Mouse (Mus musculus) heart, postnatal 14 days (tissue): ENCODE data around the gene Atp4b. TPM values are rescaled to one million over a fixed set of nuclear protein-coding genes. Genes with fewer than 3 reads are reported as not detected.
A peak's percentile ranks its signal among the peaks of the same experiment; 100 is the strongest.

Experiments
- DNase-seq, 2 experiments: peaks; one replicate each; pipeline ENCODE4 v3.0.0; 2021 to 2022
- intact Hi-C: fragments of 180-260 bp; cut with DNase I; formaldehyde crosslinking; loops from one replicate; pipeline ENCODE4 v1.15.1; 2025
- total RNA-seq, 2 experiments: library from RNA; stranded (reverse); gene quantifications; 2 replicates each; pipeline ENCODE4 v1.2.3; 2021

The Atp4b gene
- total RNA-seq, 2 experiments from 2014 or later = not detected

GRCm38 (mm10) chr8:13387728-13388127 lies 8.9 kb downstream of the Atp4b start:
- no peak for DNase-seq
- intact Hi-C loops = no loop called here

- intact Hi-C loops = no loop called here
- no peak for DNase-seq
Measured at GRCm38 (mm10) chr8:13386366-13386765, 10.3 kb downstream of the Atp4b start.

GRCm38 (mm10) chr8:13382999-13383398 lies 13.6 kb downstream of the Atp4b start:
- DNase-seq = no peak
- intact Hi-C loops = no loop called here

DNA sequence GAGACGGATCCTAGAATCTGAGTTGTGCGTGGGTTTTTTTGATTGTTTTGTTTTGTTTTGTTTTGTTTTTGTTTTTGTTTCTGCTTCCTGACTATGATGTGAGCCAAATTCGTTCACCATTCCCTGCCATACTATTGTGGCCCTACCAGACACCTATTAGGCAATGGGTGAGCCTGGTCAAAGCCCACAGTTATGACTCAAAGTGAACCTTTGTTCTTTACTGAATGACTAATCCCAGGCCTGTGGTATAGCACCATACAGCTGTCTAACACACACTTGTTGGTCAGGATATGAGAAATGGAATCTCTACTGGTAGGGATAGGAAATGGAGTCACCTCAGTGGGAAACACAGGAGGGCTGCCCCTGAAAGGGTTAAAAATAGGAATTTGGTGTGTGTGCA lies 14.1 kb downstream of the Atp4b start:
- DNase-seq = no peak
- intact Hi-C loops = no loop called here

GRCm38 (mm10) chr8:13381630-13382029 lies 15.0 kb downstream of the Atp4b start:
- intact Hi-C loops = no loop called here
- DNase-seq = no peak

DNA sequence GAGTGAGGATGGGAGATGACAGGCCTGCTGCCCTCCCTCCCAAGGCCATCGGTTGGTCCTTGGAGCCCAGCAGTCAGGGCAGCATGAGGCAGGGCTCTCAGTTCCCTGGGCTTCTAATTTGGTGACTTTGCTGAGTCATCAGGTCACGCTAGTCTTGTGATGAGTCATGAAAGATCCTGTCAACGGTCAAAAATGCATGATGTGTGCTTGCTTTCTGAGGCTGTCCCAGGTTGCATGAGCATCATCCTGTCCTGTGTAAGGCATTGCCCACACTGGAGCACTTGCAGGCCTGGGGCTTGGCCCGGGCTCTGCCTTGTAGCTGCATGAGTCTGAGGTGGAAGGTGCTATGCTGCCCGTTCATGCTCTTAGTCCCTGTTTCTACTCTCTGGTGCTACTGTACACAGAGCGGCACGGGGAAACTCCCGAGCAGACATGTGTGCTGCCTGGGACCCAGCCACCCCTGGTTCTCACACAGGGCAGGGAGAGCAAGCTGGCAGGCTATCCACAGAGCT lies 23.4 kb downstream of the Atp4b start:
- DNase-seq = no peak
- intact Hi-C loops = no loop called here

DNA sequence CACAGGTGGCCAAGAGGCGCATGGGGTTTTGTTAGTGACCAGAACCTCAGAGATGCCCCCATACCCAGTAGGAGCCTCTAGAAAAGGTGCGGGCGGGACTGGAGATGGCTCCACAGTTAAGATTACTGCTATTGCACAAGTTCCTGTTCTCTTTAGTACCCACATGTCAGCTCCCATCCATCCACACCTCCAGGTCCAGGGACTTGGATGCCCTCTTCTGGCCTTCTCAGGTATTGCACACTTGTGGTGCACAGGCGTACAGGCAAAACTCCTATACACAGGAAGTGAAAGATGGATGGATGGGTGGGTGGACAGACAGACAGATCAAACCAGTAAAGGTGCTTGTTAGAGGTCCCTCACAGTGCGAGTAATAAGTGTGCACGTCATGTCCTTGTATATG lies 34.8 kb downstream of the Atp4b start:
- DNase-seq = no peak
- intact Hi-C loops = no loop called here

GRCm38 (mm10) chr8:13360213-13360612 lies 36.4 kb downstream of the Atp4b start:
- no peak for DNase-seq
- intact Hi-C loops = no loop called here

- intact Hi-C loops = no loop called here
- no peak for DNase-seq
Measured at GRCm38 (mm10) chr8:13356681-13357080, 39.9 kb downstream of the Atp4b start.

DNA sequence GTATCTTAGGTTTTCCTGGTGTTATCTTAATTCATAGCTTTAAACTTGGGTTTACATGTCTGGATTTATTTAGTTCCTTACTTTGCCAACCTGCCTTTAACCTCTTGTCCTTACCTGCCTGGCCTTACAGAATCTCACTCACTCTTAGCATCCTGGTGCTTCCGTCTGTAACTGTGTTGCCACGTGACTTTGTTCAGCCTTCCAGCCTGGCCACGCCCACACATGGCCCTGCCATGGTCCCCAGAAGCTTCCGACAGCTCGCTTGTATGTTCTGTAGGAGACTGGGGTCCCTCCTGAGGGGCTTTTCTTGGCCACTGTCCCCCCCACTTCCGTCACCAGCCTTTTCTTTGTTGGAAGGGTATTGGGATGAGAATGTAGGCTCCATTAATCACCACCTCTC lies 40.4 kb downstream of the Atp4b start:
- intact Hi-C loops = no loop called here
- no peak for DNase-seq

DNA sequence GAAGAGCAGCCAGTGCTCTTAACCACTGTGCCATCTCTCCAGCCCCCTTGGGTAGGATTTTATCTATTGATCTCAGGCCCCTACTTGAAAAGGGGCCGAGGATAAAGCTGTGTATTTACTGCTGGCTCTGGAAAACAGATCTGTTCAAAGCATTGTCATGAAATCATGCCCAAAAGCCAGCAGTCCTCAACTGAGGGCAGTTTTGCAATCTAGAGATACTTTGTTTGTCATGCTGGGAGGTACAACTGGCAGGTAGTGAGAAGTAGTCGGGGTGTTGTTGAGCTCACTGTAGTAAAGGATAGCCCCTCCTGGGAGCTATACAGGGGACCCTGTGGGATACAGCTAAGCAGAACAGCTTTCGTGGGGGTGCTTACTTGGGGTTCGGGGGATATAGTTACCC lies 42.7 kb downstream of the Atp4b start:
- intact Hi-C loops = no loop called here
- no peak for DNase-seq

DNA sequence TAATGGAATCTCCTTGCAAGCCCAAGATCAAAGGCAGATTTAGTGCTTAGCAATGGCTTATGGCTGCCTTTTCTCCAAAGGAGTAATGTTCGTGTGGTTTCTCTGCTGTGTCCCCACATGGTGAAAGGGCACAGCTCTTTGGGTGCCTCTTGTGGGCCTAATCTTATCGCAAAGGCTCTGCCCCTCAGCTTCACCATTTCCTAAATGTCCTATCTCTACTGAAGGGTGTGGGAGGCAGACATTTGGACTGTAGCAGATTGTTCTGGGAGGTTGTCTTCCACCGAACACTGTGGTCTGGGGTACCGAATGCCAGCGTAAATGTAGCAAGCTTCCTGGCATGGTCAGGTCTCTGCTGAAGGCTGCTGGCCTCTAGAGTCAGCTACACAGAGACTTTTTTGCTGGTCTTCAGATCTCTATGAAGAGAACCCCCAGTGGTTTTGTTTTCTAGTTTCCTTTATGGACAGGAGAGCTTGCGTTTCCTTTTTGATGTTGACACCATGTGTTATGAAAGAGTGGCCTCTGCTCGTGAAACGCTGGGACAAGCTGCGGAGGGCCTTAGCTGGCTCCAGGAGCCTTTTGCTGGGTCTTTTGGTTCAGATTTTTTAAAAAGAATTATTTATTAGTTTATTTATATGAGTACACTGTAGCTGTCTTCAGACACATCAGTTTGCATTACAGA lies 43.3 kb downstream of the Atp4b start:
- DNase-seq = no peak
- intact Hi-C loops = no loop called here

GRCm38 (mm10) chr8:13352601-13353000 lies 44.0 kb downstream of the Atp4b start:
- DNase-seq = no peak
- intact Hi-C loops = no loop called here

DNA sequence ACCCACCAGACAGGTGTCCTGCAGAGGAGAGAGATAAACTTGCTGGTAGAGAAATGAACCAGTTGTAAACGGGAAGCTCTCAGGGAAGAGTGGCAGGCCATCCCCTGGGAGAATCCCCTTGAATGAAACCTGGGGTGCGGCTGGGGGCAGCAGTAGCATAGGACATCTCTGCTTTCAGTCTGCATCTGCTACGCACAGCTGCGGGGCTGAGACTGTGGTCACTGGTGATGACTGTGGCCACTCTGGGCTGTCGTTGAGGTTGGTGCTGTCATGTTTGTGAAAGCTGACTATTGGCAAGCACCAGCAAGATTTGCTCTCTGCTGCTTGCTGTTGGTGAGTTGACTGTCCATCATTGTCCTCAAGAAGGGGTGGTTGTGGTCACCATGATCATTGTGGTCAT lies 45.0 kb downstream of the Atp4b start:
- intact Hi-C loops = no loop called here
- DNase-seq = no peak

GRCm38 (mm10) chr8:13350052-13350451 lies 46.6 kb downstream of the Atp4b start:
- DNase-seq = peak; percentile 30 to 53
- intact Hi-C loops = no loop called here

GRCm38 (mm10) chr8:13343134-13343533 lies 53.5 kb downstream of the Atp4b start:
- no peak for DNase-seq
- intact Hi-C loops = no loop called here

DNA sequence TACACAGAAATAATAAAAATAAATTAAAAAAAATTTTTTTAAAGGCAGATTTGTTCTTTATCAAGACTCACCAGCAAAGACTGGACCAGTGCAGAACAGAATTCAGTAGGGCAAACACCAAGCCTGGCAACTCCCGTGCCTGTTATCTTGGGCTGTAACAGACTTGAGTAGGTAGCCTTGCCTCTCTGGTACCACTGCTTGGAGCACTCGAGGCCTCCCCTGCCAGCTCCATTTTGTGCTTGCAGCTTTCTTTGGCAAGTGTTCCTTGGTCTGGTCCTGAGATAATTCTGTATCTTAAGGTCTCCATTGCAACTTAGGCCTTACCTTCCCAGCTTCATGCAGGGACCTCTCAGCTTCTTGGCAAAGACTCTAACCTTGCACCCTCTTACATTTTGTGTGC lies 54.3 kb downstream of the Atp4b start:
- DNase-seq = no peak
- intact Hi-C loops = no loop called here

DNA sequence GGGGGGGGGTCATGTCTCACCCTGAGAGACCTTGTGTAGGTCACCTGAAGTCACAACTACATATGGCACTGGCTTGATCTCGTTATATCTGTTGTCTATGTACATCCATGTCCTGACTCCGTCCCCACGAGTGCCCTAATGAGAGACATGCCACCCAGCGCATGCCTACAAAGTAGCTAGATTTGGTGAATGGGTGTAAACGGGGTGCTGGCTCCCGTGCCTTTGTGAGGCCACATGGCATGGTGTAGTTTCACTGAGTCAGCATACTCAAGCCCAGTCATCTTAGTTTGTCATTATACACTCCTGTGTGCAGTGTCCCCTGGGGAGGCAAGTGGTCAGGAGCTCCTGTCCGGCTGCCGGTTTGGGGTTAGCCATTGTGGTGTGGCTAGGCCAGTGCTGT lies 56.0 kb downstream of the Atp4b start:
- intact Hi-C loops = no loop called here
- DNase-seq = no peak

DNA sequence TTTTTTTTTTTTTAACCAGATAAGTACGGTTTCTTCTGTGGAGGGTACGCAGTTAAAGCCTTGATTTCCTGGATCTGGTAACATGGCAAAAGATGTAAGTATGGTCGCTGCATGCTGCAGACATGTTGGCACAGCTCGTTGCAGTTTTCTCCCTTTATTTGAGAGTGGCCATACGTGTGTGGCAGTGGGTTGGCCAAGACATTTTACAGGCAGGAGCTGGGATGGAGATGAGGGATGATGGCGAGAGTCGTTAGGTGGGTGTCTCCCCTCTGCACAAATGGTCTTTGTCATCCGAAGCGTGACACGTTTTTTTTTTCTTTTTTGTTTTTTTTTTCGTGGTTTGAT lies 57.0 kb downstream of the Atp4b start:
- intact Hi-C loops = no loop called here
- no peak for DNase-seq

DNA sequence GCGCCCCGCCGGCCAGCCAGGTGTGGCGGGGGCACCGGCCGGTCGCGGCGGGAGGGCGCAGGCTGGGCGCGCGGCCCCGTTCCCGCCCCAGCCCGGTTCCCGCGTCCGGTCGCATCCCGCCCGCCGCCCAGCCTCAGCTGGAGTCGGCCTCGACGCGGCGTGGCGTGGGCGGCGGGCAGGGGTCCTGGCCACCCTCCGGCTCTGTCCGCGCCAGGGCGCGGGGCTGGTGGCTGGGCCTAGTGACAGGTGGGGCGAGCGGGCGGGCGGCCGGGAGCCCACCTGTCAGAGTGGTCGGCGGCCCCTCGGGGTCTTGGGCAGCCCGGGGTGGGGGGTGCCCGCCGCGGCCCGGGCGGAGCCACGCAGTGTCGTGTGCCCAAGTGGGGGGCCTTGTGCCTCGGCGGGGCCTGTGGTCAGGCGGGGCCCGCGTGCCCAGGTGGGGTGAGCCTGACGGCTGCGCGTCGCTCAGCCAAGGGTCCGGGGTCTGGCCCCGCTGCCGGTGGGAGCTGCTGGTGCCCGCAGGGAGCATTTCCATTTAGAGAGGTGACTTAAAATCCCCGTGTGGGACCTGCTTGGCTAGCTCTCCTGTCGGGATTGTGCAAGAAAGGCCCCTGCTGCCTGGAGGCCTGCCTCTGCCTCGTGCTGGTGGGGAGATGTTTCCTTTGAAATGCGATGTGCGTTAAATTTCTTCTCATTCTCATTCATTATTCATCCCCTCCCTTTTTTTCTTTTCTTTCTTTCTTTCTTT lies 57.6 kb downstream of the Atp4b start:
- intact Hi-C loops = no loop called here
- peak; percentile 30 to 38 for DNase-seq

DNA sequence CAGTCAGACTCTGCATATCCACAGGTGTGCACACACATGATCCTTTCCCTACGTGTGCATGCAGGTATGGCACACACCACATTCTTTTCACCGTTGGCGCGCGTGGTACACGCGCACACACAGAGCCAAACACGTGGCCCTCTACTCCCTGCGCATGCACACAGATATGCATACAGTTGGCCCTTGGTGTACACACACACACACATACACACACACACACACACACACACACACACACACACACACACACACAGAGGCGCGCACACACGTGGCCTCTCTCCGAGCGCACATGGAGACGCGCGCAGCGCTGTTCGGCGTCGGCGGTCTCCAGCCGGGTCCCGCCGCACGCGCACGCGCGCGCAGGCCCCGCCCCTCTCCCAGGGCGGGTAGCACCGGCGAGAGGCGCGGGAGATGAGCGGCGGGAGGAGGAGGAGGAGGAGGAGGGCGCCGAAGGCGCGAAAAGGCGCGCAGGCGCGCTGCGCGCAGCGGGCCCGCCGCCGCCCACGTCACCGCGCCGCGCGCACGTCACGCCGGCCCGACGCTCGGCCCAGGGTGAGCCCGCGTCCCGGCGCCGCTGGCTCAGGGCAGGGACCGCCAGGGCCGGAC lies 58.3 kb downstream of the Atp4b start, which contains the start of gene Tfdp1:
Tfdp1 (plus strand) TSS at position 497 of the 606 bp plus-strand sequence.
- intact Hi-C loops = no loop called here
- DNase-seq = peak; percentile 83 to 86

DNA sequence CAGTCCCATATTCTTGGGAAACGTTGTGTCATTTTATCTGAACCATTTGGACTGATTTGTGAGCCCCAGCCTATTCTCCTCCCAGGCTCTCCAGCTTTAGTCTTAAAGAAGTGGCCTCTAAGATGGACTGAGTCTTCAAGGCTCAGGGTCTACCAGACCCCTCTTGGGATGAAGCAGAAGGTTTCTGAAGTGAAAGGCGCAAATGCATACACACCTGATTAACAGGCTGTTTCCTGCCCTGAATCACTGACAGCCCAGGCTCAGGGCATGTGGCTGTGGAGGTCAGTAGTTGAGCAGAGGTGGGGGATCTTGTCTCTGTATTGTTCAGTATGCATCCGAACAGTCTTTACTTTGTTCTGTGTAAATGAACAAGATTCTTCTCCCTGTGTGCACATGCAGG lies 58.9 kb downstream of the Atp4b start:
- no peak for DNase-seq
- intact Hi-C loops = no loop called here
